Mouse (Mus musculus): ENCODE measurements around the gene Shpk.

Gene Shpk

GRCm38 (mm10) chr11:73205194-73205593 lies 5.9 kb downstream of the Shpk start:
- H3K36me3 ChIP-seq (ENCODE audit: insufficient read depth, low read length): no peaks in the 10 kb centered on the region
- no peaks in the 10 kb centered on the region for H3K9me3 ChIP-seq (ENCODE audit: low read length)
- peaks cover under 1% of the 10 kb centered on the region for H3K4me1 ChIP-seq (replicated peaks; ENCODE audit: low read depth, low read length)
- TF ChIP-seq CTCF (conservative IDR thresholded peaks at IDR 0.05; ENCODE audit: low read length) (no peak), POU5F1 (IDR thresholded peaks at IDR 0.05; ENCODE audit: borderline replicate concordance, low read length) (no peak), NANOG (IDR thresholded peaks at IDR 0.05; ENCODE audit: borderline replicate concordance, low read length) (no peak)
- no peaks in the 10 kb centered on the region for H3K27me3 ChIP-seq (ENCODE audit: insufficient read depth, low read length)
- H3K4me3 ChIP-seq (replicated peaks; ENCODE audit: low read length): no peak overlapping the region

GRCm38 (mm10) chr11:73207621-73208020 lies 8.4 kb downstream of the Shpk start:
- H3K27me3 ChIP-seq (ENCODE audit: insufficient read depth, low read length): no peaks in the 10 kb centered on the region
- no peak overlapping the region for H3K4me3 ChIP-seq (replicated peaks; ENCODE audit: low read length)
- TF ChIP-seq CTCF (conservative IDR thresholded peaks at IDR 0.05; ENCODE audit: low read length) (peak; percentile 88), POU5F1 (IDR thresholded peaks at IDR 0.05; ENCODE audit: borderline replicate concordance, low read length) (no peak), NANOG (IDR thresholded peaks at IDR 0.05; ENCODE audit: borderline replicate concordance, low read length) (no peak)
- H3K4me1 ChIP-seq (replicated peaks; ENCODE audit: low read depth, low read length): no peaks in the 10 kb centered on the region
- H3K36me3 ChIP-seq (ENCODE audit: insufficient read depth, low read length): no peaks in the 10 kb centered on the region
- no peaks in the 10 kb centered on the region for H3K9me3 ChIP-seq (ENCODE audit: low read length)

GRCm38 (mm10) chr11:73213956-73214355 lies 14.7 kb downstream of the Shpk start:
- Histone ChIP-seq H3K4me1 (replicated peaks; ENCODE audit: low read depth, low read length) (no peaks in the 10 kb centered on the region), H3K27me3 (ENCODE audit: insufficient read depth, low read length) (0 out of 2 replicates have a peak, but pooled peaks cover 2% of the 10 kb centered on the region), H3K9me3 (ENCODE audit: low read length) (no peaks in the 10 kb centered on the region), H3K36me3 (ENCODE audit: insufficient read depth, low read length) (no peaks in the 10 kb centered on the region), H3K4me3 (replicated peaks; ENCODE audit: low read length) (no peak overlapping the region)
- TF ChIP-seq CTCF (conservative IDR thresholded peaks at IDR 0.05; ENCODE audit: low read length): no peak
- no peak for TF ChIP-seq NANOG (IDR thresholded peaks at IDR 0.05; ENCODE audit: borderline replicate concordance, low read length)
- TF ChIP-seq POU5F1 (IDR thresholded peaks at IDR 0.05; ENCODE audit: borderline replicate concordance, low read length): no peak

GRCm38 (mm10) chr11:73219671-73220070 lies 20.4 kb downstream of the Shpk start:
- Histone ChIP-seq H3K9me3 (ENCODE audit: low read length) (no peaks in the 10 kb centered on the region), H3K36me3 (ENCODE audit: insufficient read depth, low read length) (no peaks in the 10 kb centered on the region), H3K27me3 (ENCODE audit: insufficient read depth, low read length) (0 out of 2 replicates have a peak, but pooled peaks cover 2% of the 10 kb centered on the region), H3K4me3 (replicated peaks; ENCODE audit: low read length) (no peak overlapping the region), H3K4me1 (replicated peaks; ENCODE audit: low read depth, low read length) (peaks cover 7% of the 10 kb centered on the region)
- TF ChIP-seq NANOG (IDR thresholded peaks at IDR 0.05; ENCODE audit: borderline replicate concordance, low read length) (no peak), CTCF (conservative IDR thresholded peaks at IDR 0.05; ENCODE audit: low read length) (peak; percentile 50), POU5F1 (IDR thresholded peaks at IDR 0.05; ENCODE audit: borderline replicate concordance, low read length) (no peak)

GRCm38 (mm10) chr11:73220651-73221050 lies 21.4 kb downstream of the Shpk start:
- H3K4me3 ChIP-seq (replicated peaks; ENCODE audit: low read length): no peak overlapping the region
- no peaks in the 10 kb centered on the region for H3K9me3 ChIP-seq (ENCODE audit: low read length)
- no peaks in the 10 kb centered on the region for H3K36me3 ChIP-seq (ENCODE audit: insufficient read depth, low read length)
- peaks cover 7% of the 10 kb centered on the region for H3K4me1 ChIP-seq (replicated peaks; ENCODE audit: low read depth, low read length)
- 0 out of 2 replicates have a peak, but pooled peaks cover 2% of the 10 kb centered on the region for H3K27me3 ChIP-seq (ENCODE audit: insufficient read depth, low read length)
- TF ChIP-seq NANOG (IDR thresholded peaks at IDR 0.05; ENCODE audit: borderline replicate concordance, low read length): no peak
- no peak for TF ChIP-seq POU5F1 (IDR thresholded peaks at IDR 0.05; ENCODE audit: borderline replicate concordance, low read length)
- no peak for TF ChIP-seq CTCF (conservative IDR thresholded peaks at IDR 0.05; ENCODE audit: low read length)

- H3K9me3 ChIP-seq (ENCODE audit: low read length): no peaks in the 10 kb centered on the region
- no peak overlapping the region for H3K4me3 ChIP-seq (replicated peaks; ENCODE audit: low read length)
- TF ChIP-seq CTCF (conservative IDR thresholded peaks at IDR 0.05; ENCODE audit: low read length) (no peak), POU5F1 (IDR thresholded peaks at IDR 0.05; ENCODE audit: borderline replicate concordance, low read length) (no peak), NANOG (IDR thresholded peaks at IDR 0.05; ENCODE audit: borderline replicate concordance, low read length) (no peak)
Measured at GRCm38 (mm10) chr11:73222846-73223245, 23.6 kb downstream of the Shpk start.

GRCm38 (mm10) chr11:73223966-73224365 lies 24.7 kb downstream of the Shpk start:
- peaks cover 7% of the 10 kb centered on the region for H3K4me1 ChIP-seq (replicated peaks; ENCODE audit: low read depth, low read length)
- peaks cover 13% of the 10 kb centered on the region; the same call in 1 of the 2 replicates for H3K27me3 ChIP-seq (ENCODE audit: insufficient read depth, low read length)
- no peak for TF ChIP-seq POU5F1 (IDR thresholded peaks at IDR 0.05; ENCODE audit: borderline replicate concordance, low read length)
- no peak for TF ChIP-seq NANOG (IDR thresholded peaks at IDR 0.05; ENCODE audit: borderline replicate concordance, low read length)
- TF ChIP-seq CTCF (conservative IDR thresholded peaks at IDR 0.05; ENCODE audit: low read length): peak; percentile 13; the same call in 1 of the 2 replicates
- H3K9me3 ChIP-seq (ENCODE audit: low read length): no peaks in the 10 kb centered on the region
- no peaks in the 10 kb centered on the region for H3K36me3 ChIP-seq (ENCODE audit: insufficient read depth, low read length)
- no peak overlapping the region for H3K4me3 ChIP-seq (replicated peaks; ENCODE audit: low read length)

More at GRCm38 (mm10) chr11:73222846-73223245, 23.6 kb downstream of the Shpk start:
- Histone ChIP-seq H3K27me3 (ENCODE audit: insufficient read depth, low read length) (peaks cover 9% of the 10 kb centered on the region; the same call in 1 of the 2 replicates), H3K36me3 (ENCODE audit: insufficient read depth, low read length) (no peaks in the 10 kb centered on the region), H3K4me1 (replicated peaks; ENCODE audit: low read depth, low read length) (peaks cover 7% of the 10 kb centered on the region)

GRCm38 (mm10) chr11:73225856-73226255 lies 26.6 kb downstream of the Shpk start:
- TF ChIP-seq POU5F1 (IDR thresholded peaks at IDR 0.05; ENCODE audit: borderline replicate concordance, low read length): no peak
- no peak for TF ChIP-seq NANOG (IDR thresholded peaks at IDR 0.05; ENCODE audit: borderline replicate concordance, low read length)
- no peak for TF ChIP-seq CTCF (conservative IDR thresholded peaks at IDR 0.05; ENCODE audit: low read length)
- peaks cover 13% of the 10 kb centered on the region; the same call in 1 of the 2 replicates for H3K27me3 ChIP-seq (ENCODE audit: insufficient read depth, low read length)
- H3K36me3 ChIP-seq (ENCODE audit: insufficient read depth, low read length): no peaks in the 10 kb centered on the region
- H3K4me1 ChIP-seq (replicated peaks; ENCODE audit: low read depth, low read length): peaks cover 7% of the 10 kb centered on the region
- no peaks in the 10 kb centered on the region for H3K9me3 ChIP-seq (ENCODE audit: low read length)
- no peak overlapping the region for H3K4me3 ChIP-seq (replicated peaks; ENCODE audit: low read length)

- no peak overlapping the region for H3K4me3 ChIP-seq (replicated peaks; ENCODE audit: low read length)
- no peaks in the 10 kb centered on the region for H3K4me1 ChIP-seq (replicated peaks; ENCODE audit: low read depth, low read length)
- H3K9me3 ChIP-seq (ENCODE audit: low read length): no peaks in the 10 kb centered on the region
- no peaks in the 10 kb centered on the region for H3K36me3 ChIP-seq (ENCODE audit: insufficient read depth, low read length)
- TF ChIP-seq POU5F1 (IDR thresholded peaks at IDR 0.05; ENCODE audit: borderline replicate concordance, low read length) (no peak), NANOG (IDR thresholded peaks at IDR 0.05; ENCODE audit: borderline replicate concordance, low read length) (no peak), CTCF (conservative IDR thresholded peaks at IDR 0.05; ENCODE audit: low read length) (no peak)
- H3K27me3 ChIP-seq (ENCODE audit: insufficient read depth, low read length): peaks cover 13% of the 10 kb centered on the region; the same call in 1 of the 2 replicates
Measured at GRCm38 (mm10) chr11:73228881-73229280, 29.6 kb downstream of the Shpk start.
